ENCODE assay signal across 9 mouse cellular contexts in genomic region chr5:32412186-32412950, GRCm38 (mm10). TPM values are rescaled to one million over a fixed set of nuclear protein-coding genes. Genes with fewer than 3 reads are reported as not detected.
DNase-seq lines count a peak whose midpoint lies in the region; ATAC-seq lines count a peak whose summit lies in the region.
"Had no signal": no experiment of that assay in that cellular context is flagged by ENCODE, and none has a peak within 500 bp of the region (broad histone marks: within the 10 kb centered on the region; RNA-seq: fewer than 3 reads in every experiment).

No protein-coding gene starts in this region.

- H3K27ac ChIP-seq in liver, embryonic 16.5 days (ENCODE audit: low read length): peak overlapping the region; percentile 38; the same call in 1 of the 2 replicates
- no peak overlapping the region for H3K27ac ChIP-seq in liver, embryonic 12.5 days
- H3K27ac ChIP-seq in heart, embryonic 11.5 days (ENCODE audit: low read depth, low read length): 0 out of 2 replicates have a peak overlapping the region, but pooled peaks have one; percentile 15
- H3K27ac ChIP-seq in kidney, embryonic 16.5 days (ENCODE audit: low read length): peak overlapping the region; percentile 89
- H3K27ac ChIP-seq in neural tube, embryonic 13.5 days (replicated peaks): peak overlapping the region; percentile 49; the same call in 1 of the 2 replicates
- H3K27ac ChIP-seq: liver, embryonic 14.5 days had no signal

- WGBS in liver, embryonic 16.5 days (ENCODE audit: insufficient replicate concordance): 39% methylated on average over 1 of the region's 1 CpGs
- WGBS in liver, embryonic 12.5 days (ENCODE audit: insufficient replicate concordance): 39% methylated on average over 1 of the region's 1 CpGs
- WGBS in heart, embryonic 11.5 days (ENCODE audit: insufficient replicate concordance): 26% methylated on average over 1 of the region's 1 CpGs
- 4% methylated on average over 1 of the region's 1 CpGs for WGBS in kidney, embryonic 16.5 days
- WGBS in neural tube, embryonic 13.5 days: 12% methylated on average over 1 of the region's 1 CpGs

- 0 out of 2 replicates have a peak, but pooled peaks have one; percentile 19 for ATAC-seq in liver, embryonic 16.5 days (ENCODE audit: low read depth)
- no peak for ATAC-seq in liver, embryonic 12.5 days
- ATAC-seq in heart, embryonic 11.5 days (replicated peaks; ENCODE audit: insufficient number of reproducible peaks, low FRiP score, low TSS enrichment): no peak
- peak; percentile 80 for ATAC-seq in kidney, embryonic 16.5 days (ENCODE audit: low FRiP score, low TSS enrichment)
- no peak for ATAC-seq in neural tube, embryonic 13.5 days (ENCODE audit: low read depth)

- no peak overlapping the region for H3K9ac ChIP-seq in liver, embryonic 16.5 days (ENCODE audit: low read depth, low read length)
- no peak overlapping the region for H3K9ac ChIP-seq in liver, embryonic 12.5 days
- H3K9ac ChIP-seq in heart, embryonic 11.5 days (ENCODE audit: low read depth, low read length): 0 out of 2 replicates have a peak overlapping the region, but pooled peaks have one; percentile 22
- no peak overlapping the region for H3K9ac ChIP-seq in kidney, embryonic 16.5 days (replicated peaks; ENCODE audit: low read length)
- H3K9ac ChIP-seq in neural tube, embryonic 13.5 days: no peak overlapping the region
- H3K9ac ChIP-seq: liver, embryonic 14.5 days had no signal

- peak; percentile 14 for DNase-seq in cerebellum, adult 9-11 months
- DNase-seq in thymus, postnatal 0 days (ENCODE audit: low spot score): no peak
- DNase-seq in urinary bladder, adult 18-20 months (ENCODE audit: low spot score in 2 of 2): no peak

- H3K9me3 ChIP-seq in liver, embryonic 16.5 days (replicated peaks; ENCODE audit: control insufficient read depth, low read length): no peaks in the 10 kb centered on the region
- no peaks in the 10 kb centered on the region for H3K9me3 ChIP-seq in liver, embryonic 12.5 days (replicated peaks)
- no peaks in the 10 kb centered on the region for H3K9me3 ChIP-seq in heart, embryonic 11.5 days (replicated peaks; ENCODE audit: control insufficient read depth, low read length)
- no peaks in the 10 kb centered on the region for H3K9me3 ChIP-seq in kidney, embryonic 16.5 days (ENCODE audit: low read length)
- no peaks in the 10 kb centered on the region for H3K9me3 ChIP-seq in neural tube, embryonic 13.5 days

- no peak overlapping the region for H3K4me2 ChIP-seq in liver, embryonic 16.5 days (ENCODE audit: low read depth, low read length)
- H3K4me2 ChIP-seq in liver, embryonic 12.5 days: no peak overlapping the region
- H3K4me2 ChIP-seq in heart, embryonic 11.5 days: no peak overlapping the region
- H3K4me2 ChIP-seq in kidney, embryonic 16.5 days (replicated peaks; ENCODE audit: low read depth, low read length): no peak overlapping the region
- no peak overlapping the region for H3K4me2 ChIP-seq in neural tube, embryonic 13.5 days

- no peaks in the 10 kb centered on the region; the same call in 1 of the 2 replicates for H3K4me1 ChIP-seq in liver, embryonic 16.5 days (ENCODE audit: control insufficient read depth, low read depth, low read length)
- peaks cover 7% of the 10 kb centered on the region; the same call in 1 of the 2 replicates for H3K4me1 ChIP-seq in liver, embryonic 12.5 days
- H3K4me1 ChIP-seq in heart, embryonic 11.5 days (ENCODE audit: control insufficient read depth, insufficient read depth, low read length): peaks cover 30% of the 10 kb centered on the region
- H3K4me1 ChIP-seq in kidney, embryonic 16.5 days (ENCODE audit: insufficient read depth, low read length): peaks cover 32% of the 10 kb centered on the region
- peaks cover 13% of the 10 kb centered on the region for H3K4me1 ChIP-seq in neural tube, embryonic 13.5 days (replicated peaks)

- H3K4me3 ChIP-seq in liver, embryonic 16.5 days (ENCODE audit: low read depth, low read length): no peak overlapping the region
- no peak overlapping the region for H3K4me3 ChIP-seq in liver, embryonic 12.5 days
- no peak overlapping the region for H3K4me3 ChIP-seq in heart, embryonic 11.5 days (ENCODE audit: low read depth, low read length)
- no peak overlapping the region for H3K4me3 ChIP-seq in kidney, embryonic 16.5 days (ENCODE audit: low read length)
- H3K4me3 ChIP-seq in neural tube, embryonic 13.5 days: no peak overlapping the region

- no peaks in the 10 kb centered on the region for H3K27me3 ChIP-seq in liver, embryonic 16.5 days (ENCODE audit: control insufficient read depth, insufficient read depth, low read depth, low read length)
- H3K27me3 ChIP-seq in liver, embryonic 12.5 days (replicated peaks): no peaks in the 10 kb centered on the region
- no peaks in the 10 kb centered on the region for H3K27me3 ChIP-seq in heart, embryonic 11.5 days (ENCODE audit: control insufficient read depth, insufficient read depth, low read length)
- no peaks in the 10 kb centered on the region for H3K27me3 ChIP-seq in kidney, embryonic 16.5 days (ENCODE audit: insufficient read depth, low read length)
- H3K27me3 ChIP-seq in neural tube, embryonic 13.5 days: no peaks in the 10 kb centered on the region

- H3K36me3 ChIP-seq in liver, embryonic 16.5 days (ENCODE audit: control insufficient read depth, insufficient read depth): no peaks in the 10 kb centered on the region
- no peaks in the 10 kb centered on the region for H3K36me3 ChIP-seq in liver, embryonic 12.5 days
- H3K36me3 ChIP-seq in heart, embryonic 11.5 days (ENCODE audit: control insufficient read depth, insufficient read depth, low read length): no peaks in the 10 kb centered on the region
- no peaks in the 10 kb centered on the region for H3K36me3 ChIP-seq in kidney, embryonic 16.5 days (ENCODE audit: insufficient read depth, low read length)
- no peaks in the 10 kb centered on the region for H3K36me3 ChIP-seq in neural tube, embryonic 13.5 days

RNA-seq across cellular contexts. Expression of gene Ppp1cb, which starts 46.3 kb away (rescaled TPM):
- 110 and 115 TPM in 2 replicates for polyA plus RNA-seq in liver, embryonic 16.5 days (2015; fragmentation: Nextera tagmentation; extraction: Ambion mirVana)
- 124 and 134 TPM in 2 replicates for polyA plus RNA-seq in liver, embryonic 12.5 days (2016; fragmentation: Nextera tagmentation; extraction: Ambion mirVana)
- polyA plus RNA-seq in heart, embryonic 11.5 days (2014; fragmentation: Nextera tagmentation; extraction: Ambion mirVana): 264 and 300 TPM in 2 replicates
- 190 and 195 TPM in 2 replicates for polyA plus RNA-seq in kidney, embryonic 16.5 days (2015; fragmentation: Nextera tagmentation; extraction: Ambion mirVana)
- 198 and 216 TPM in 2 replicates for polyA plus RNA-seq in neural tube, embryonic 13.5 days (2015; fragmentation: Nextera tagmentation; extraction: Ambion mirVana)
- 207 TPM in 2 replicates for polyA plus RNA-seq in thymus, postnatal 0 days (2015; fragmentation: Nextera tagmentation; extraction: Ambion mirVana)

Comparison
In these comparisons a context has a peak if more than half of its experiments do, and no peak if none do; other contexts are left out.
1. ATAC-seq: peak in liver, embryonic 16.5 days (single experiment) and kidney, embryonic 16.5 days (single experiment); none in liver, embryonic 12.5 days (single experiment), heart, embryonic 11.5 days (single experiment) and neural tube, embryonic 13.5 days (single experiment).